Mouse (Mus musculus) lung, postnatal 0 days (tissue): ENCODE data around the gene Icosl.

Experiments
- CTCF ChIP-seq: IDR thresholded peaks from 2 replicates; pipeline ENCODE4 v1.5.1; 2016; ENCODE audit warnings: antibody characterized with exemption, mild to moderate bottlenecking
- EP300 ChIP-seq: IDR thresholded peaks from 2 replicates; pipeline ENCODE4 v1.6.1; 2016; ENCODE audit warnings: antibody characterized with exemption, mild to moderate bottlenecking, control low read depth

- no peak for TF ChIP-seq CTCF
- TF ChIP-seq EP300 = no peak
Measured at GRCm38 (mm10) chr10:78128647-78129046, 59.5 kb downstream of the Icosl start.
